Mouse (Mus musculus) B cell, adult 2 months (primary cell): Measurements from ENCODE around the gene Psmd10.
A peak's percentile ranks its signal among the peaks of the same experiment; 100 is the strongest.

Experiments used
- DNase-seq, 2 experiments: peaks; one replicate each; pipeline ENCODE4 v3.0.0; 2022

Gene Psmd10

GRCm38 (mm10) chrX:140956272-140956940 lies at the start of gene Psmd10, which contains the start of gene Atg4a:
Gene Psmd10, minus strand, starts transcription at chrX:140956728.
Gene Atg4a, plus strand, starts transcription at chrX:140956907.
- DNase-seq = peak; percentile 88 to 91

GRCm38 (mm10) chrX:140998885-140999284 lies 42.4 kb upstream of the Psmd10 start:
- DNase-seq = no peak

GRCm38 (mm10) chrX:140997912-140998545 lies 41.5 kb upstream of the Psmd10 start:
- no peak for DNase-seq

DNA sequence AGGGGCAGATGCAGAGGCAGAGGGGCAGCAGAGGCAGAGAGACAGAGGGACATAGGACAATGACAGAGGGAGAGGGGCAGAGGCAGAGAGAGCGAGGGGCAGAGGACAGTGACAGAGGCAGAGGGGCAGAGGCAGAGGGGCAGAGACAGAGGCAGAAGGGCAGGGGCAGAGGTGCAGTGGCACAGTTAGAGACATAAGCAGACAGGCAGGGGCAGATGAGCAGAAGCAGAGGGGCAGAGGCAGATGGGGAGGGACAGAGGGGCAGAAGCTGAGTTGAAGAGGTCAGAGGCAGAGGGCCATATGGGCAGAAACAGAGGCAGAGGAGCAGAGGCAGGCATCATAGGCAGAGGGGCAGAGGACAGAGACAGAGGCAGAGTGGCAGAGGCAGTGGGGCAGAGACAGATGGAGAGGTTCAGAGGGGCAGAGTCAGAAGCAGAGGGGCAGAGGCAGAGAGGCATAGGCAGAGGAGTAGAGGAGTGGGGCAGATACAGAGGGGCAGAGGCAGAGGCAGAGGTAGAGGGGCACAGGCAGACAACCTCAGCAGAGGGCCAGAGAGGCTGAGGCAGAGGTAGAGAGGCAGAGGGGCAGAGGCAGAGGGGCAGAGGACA lies 40.5 kb upstream of the Psmd10 start:
- DNase-seq = no peak

DNA sequence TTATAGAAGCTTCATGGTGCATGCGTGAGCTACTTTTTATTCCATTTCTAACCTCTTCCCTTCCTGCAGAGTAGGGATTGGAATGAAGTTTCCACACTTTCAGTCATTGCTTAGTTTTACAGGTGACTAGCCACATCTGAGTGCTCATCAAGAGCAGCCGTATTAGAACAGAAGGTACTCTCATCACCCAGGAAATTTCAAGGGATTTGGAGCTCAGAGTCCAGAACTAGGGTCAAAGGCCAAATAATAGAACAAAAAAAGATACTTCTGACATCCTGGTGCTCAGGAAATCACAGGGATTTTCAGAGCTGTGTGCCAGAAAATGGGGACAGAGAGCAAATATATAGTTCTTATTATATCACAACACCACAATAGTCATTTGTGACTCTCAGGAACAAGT lies 28.7 kb upstream of the Psmd10 start:
- no peak for DNase-seq

DNA sequence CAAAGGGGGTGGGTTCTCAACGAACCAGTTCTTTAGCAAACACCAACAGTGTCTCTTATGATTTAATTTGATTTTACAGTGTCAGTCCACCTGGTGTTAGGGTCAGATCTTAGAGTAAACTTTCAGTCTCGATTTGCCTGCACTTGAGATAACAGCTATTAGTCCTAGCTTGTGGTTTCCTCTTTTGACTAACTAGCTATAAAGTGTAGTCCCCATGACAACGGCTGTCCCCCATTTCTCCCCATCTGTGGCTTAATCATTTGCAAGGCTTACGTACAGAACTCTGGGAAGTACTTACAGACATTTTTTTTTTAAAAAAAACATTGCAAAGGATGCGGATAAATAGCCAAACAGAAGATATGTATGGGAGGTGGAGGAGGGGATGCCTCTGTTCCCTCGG lies 28.3 kb upstream of the Psmd10 start:
- no peak for DNase-seq

DNA sequence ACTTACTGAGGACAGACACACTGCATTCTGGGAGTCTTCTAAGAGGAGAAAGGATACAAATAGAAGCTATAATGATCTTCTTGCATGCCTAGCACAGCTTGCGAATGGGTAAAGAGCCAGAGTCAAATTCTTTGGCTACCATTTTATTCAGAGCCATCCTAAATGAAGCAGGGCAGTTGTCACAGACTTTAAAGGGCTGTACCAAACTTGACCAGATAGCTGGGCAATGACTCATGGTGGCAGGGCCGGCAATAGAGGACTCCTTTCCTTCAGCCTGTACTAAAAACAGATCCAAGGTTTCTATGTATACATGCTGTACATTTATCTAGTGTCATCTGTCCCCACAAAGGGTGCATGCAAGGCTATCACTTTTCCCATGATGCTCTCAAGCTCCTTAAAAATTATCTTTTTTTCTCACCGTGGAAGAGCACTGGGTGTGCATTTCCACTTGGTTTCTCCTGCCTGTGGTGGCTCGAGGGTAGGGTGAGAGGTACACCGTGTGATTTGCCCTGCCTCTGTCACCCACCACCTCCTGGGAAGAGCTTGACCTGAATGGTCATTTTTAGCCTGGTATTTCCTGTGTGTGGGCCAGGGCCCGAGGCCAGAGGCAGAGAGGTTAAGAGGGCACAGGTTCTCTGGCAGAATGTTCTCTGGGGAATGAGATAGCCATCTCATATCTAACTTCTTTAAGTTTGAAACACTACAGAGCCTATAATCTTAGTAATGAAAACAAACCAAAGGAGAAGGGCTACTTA lies 26.9 kb upstream of the Psmd10 start:
- no peak for DNase-seq

- DNase-seq = no peak
These were observed 23.6 kb upstream of the Psmd10 start for GRCm38 (mm10) chrX:140980163-140980562.

DNA sequence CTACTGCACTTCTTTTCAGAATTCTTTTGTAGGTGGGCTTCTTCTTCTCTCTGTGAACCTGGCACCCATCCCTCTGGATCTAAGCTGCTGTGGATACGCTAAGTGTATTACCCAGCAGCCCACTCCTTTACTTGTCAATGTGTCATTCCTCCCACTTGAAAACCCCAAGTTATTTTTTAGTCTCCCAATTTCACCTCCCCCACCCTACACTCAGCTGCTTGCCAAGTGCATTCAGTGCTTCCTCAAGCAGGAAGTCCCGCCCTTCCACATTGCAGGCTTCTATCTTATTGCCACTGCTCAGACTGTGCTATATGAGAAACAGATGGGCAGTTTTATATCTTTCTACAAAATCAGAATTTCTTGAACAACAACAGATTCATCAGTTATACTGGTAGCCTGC lies 23.0 kb upstream of the Psmd10 start:
- no peak for DNase-seq

- DNase-seq = no peak
These were observed 22.4 kb upstream of the Psmd10 start for GRCm38 (mm10) chrX:140978943-140979342.

- DNase-seq = no peak
These were observed 431 bp upstream of the Psmd10 start for GRCm38 (mm10) chrX:140956959-140957358.

GRCm38 (mm10) chrX:140953618-140954017 lies 2.9 kb downstream of the Psmd10 start:
- no peak for DNase-seq

GRCm38 (mm10) chrX:140936271-140936670 lies 20.3 kb downstream of the Psmd10 start:
- no peak for DNase-seq

GRCm38 (mm10) chrX:140933263-140933662 lies 23.3 kb downstream of the Psmd10 start:
- DNase-seq = no peak

GRCm38 (mm10) chrX:140932066-140932465 lies 24.5 kb downstream of the Psmd10 start:
- no peak for DNase-seq

GRCm38 (mm10) chrX:140921321-140921720 lies 35.2 kb downstream of the Psmd10 start:
- no peak for DNase-seq

DNA sequence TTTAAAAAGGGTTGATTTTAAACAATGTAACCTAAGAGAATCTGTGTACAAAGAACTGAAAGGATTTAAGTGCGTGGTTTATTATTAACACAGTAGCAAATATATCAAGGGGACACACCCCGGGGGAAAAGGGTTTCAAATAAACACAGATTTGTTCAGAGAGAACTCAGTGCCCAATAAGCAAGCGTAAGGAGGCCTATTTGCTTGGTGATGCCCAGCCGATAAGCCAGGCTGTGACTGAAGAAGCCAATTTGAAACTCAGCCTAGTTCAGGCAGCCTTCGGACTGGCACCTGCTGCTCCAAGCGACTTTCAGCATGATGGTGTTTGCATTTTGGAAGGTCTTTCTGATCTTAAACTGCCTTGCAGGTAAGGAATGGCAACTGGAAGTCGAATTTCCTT lies 49.2 kb downstream of the Psmd10 start, which contains the start of gene Vsig1:
Gene Vsig1 (plus strand): TSS at position 249 of the 400 bp plus-strand sequence.
- no peak for DNase-seq

DNA sequence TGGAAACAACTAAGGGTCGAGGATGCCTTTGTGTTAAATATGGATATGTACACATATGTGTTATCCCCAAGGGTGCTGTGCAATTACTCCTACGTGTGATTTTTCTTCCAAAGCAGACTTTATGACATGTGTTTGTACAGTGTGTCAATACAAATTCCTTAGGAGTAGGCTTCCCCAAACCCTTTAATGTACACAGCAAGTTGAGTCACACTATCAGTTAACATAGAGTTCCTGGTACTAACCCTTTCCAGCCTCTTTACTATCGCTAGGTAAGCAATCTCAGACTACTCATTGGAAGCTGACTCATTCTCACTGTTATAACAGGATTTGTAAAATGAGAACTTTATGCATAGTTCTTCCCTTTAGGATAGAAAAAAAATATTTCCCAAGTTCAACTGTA lies 53.0 kb downstream of the Psmd10 start:
- no peak for DNase-seq
